Mouse (Mus musculus): ENCODE measurements around the gene Hoxb6.

- TF ChIP-seq CTCF (IDR thresholded peaks at IDR 0.05; ENCODE audit: control insufficient read depth, insufficient read depth, low read length) (no peak), POLR2A (IDR thresholded peaks at IDR 0.05; ENCODE audit: borderline replicate concordance, control insufficient read depth, low read depth, low read length) (no peak)
Measured at GRCm38 (mm10) chr11:96271541-96272011, 20.7 kb upstream of the Hoxb6 start.
